Mouse (Mus musculus) olfactory bulb, adult 2 months (tissue): Measurements from ENCODE around the gene P4ha3.

Experiments
- CTCF ChIP-seq: fragments of 200-500 bp; IDR thresholded peaks from 2 replicates; pipeline ENCODE4 v1.5.1; 2012; ENCODE audit warnings: low read depth, mild to moderate bottlenecking, low read length, moderate library complexity; ENCODE audit not compliant: insufficient read depth
- POLR2A ChIP-seq: fragments of 200-500 bp; IDR thresholded peaks from 2 replicates; pipeline ENCODE4 v1.6.1; 2012; ENCODE audit warnings: mild to moderate bottlenecking, low read depth, low read length, moderate library complexity; ENCODE audit not compliant: insufficient read depth

GRCm38 (mm10) chr7:100305894-100306293, 20.6 kb downstream of the P4ha3 start:
- TF ChIP-seq CTCF (no peak), POLR2A (no peak)
